Mouse (Mus musculus): ENCODE results near the gene Chd4.
"Not testable (repeated sequence)": the region's sequence is repeated elsewhere in the genome, so short reads cannot be mapped to it uniquely, and the experiment has no call there.

Chd4 gene

GRCm38 (mm10) chr6:125095391-125096278 is at the start of gene Chd4:
Gene Chd4 (plus strand): TSS chr6:125095981.
- peak; percentile 83 for DNase-seq (ENCODE audit: low spot score)

DNA sequence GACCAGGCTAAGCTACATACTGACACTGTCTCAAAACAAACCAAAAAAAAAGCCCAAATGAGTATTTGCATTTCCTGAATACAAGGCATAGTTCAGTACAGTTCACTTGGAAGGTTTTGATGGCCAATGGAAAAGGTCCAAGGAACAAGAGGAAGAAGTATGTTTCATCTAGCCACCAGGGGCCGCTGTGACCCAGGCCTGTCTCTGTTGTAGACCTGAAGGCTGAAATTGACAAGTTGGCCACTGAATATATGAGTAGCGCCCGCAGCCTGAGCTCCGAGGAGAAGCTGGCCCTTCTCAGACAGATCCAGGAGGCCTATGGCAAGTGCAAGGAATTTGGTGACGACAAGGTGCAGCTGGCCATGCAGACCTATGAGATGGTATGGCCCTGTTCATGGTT is 49.1 kb upstream of the Chd4 start:
- DNase-seq (ENCODE audit: low spot score), result peak; percentile 86

- DNase-seq (ENCODE audit: low spot score), result peak; percentile 36
These were observed 46.1 kb upstream of the Chd4 start, which contains the start of gene Acrbp for GRCm38 (mm10) chr6:125049678-125050077. Gene Acrbp (plus strand): TSS chr6:125049689.

GRCm38 (mm10) chr6:125051237-125051636 is 44.5 kb upstream of the Chd4 start:
- DNase-seq (ENCODE audit: low spot score), result no peak

GRCm38 (mm10) chr6:125061493-125061892 is 34.3 kb upstream of the Chd4 start:
- no peak for DNase-seq (ENCODE audit: low spot score)

- no peak for DNase-seq (ENCODE audit: low spot score)
These were observed 33.3 kb upstream of the Chd4 start for GRCm38 (mm10) chr6:125062511-125062910.

GRCm38 (mm10) chr6:125063906-125064305 is 31.9 kb upstream of the Chd4 start:
- DNase-seq (ENCODE audit: low spot score), result no peak

DNA sequence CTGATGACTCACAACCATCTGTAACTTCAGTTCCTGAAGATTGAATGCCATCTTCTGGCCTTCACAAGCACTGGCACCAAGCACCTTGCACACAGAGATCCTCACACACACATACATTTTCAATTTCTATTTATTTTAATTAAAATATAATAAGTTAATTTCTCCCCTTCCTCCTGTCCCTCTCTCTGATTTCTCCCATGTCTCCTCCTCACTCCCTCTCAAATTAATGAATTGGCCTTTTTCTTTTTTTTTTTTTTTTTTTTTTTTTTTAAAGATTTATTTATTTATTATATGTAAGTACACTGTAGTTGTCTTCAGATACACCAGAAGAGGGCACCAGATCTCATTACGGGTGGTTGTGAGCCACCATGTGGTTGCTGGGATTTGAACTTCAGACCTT is 30.6 kb upstream of the Chd4 start:
- DNase-seq (ENCODE audit: low spot score), result not testable (repeated sequence)

DNA sequence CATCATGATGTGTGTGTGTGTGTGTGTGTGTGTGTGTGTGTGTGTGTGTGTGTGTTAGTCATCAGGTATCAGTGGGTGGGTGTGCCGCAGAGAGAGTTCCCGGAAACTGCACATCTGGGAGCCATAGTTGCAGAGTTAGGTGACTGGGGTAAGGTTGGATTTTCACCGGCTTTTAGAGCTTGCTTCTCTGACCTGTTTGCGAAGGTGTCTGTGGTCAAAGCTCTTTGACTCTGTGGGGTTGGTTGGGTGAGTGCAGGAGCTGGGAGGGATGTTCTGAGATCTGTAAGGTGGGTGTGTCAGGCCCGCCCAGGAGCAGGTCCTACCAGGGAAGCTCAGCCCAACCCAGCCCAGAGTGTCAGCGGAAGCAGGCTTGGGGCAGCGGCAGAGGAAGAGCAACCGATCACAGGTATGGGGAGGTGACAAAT is 28.2 kb upstream of the Chd4 start, which contains the start of gene Lpar5:
Lpar5 (plus strand) TSS at position 350 of the 425 bp plus-strand sequence.
- no peak for DNase-seq (ENCODE audit: low spot score)

DNA sequence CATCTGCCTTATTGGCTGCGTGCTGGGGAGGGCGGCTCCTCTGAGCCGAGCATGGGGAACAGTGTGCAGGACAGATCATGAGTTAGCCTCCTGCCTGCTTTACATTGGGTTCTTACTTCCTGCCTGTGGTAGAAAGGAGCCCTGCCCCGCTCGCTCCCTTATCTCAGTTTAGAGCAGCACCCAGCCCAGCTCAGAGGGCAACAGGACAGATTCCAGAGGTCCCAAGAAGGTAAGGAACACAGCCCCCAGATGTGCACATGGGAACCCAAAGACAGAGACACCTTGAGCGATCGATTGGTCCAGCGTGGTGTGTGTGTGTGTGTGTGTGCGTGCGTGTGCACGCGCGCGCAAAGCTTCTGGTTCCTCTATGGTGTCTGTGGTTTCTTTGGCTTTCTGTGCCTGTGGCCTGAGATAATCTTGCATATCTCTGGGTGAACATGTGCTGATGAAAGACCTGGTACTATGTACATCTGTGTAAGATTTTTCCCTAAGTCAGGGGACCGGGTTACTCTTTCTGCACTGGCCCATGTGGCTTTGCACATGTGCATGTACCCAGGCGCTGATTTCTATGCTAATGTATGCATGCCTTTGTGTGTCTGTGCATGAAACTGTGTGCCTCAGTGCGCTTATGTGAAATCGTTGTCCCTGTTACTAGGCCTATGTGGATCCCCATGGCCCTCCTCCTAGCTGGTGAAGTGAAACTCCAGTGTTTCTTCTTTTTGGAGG is 24.4 kb upstream of the Chd4 start:
- no peak for DNase-seq (ENCODE audit: low spot score)

DNA sequence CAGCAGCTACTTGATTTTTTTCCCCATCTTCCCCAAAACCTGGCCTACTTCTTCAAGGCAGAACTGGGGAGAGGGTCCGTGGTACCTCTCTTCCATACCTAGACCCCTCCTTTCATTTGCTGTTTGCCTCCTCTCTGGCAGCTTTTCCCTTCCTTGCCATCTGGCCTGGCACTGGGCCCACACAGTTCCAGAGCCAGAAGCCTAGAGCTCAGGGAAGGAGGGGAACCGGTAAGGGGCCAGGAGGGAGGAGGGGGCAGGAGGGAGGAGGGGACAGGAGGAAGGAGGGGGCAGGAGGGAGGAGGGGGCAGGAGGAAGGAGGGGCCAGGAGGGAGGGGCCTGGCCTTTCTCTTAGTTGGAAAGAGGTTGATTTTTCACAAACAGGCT is 23.9 kb upstream of the Chd4 start:
- DNase-seq (ENCODE audit: low spot score), result no peak

DNA sequence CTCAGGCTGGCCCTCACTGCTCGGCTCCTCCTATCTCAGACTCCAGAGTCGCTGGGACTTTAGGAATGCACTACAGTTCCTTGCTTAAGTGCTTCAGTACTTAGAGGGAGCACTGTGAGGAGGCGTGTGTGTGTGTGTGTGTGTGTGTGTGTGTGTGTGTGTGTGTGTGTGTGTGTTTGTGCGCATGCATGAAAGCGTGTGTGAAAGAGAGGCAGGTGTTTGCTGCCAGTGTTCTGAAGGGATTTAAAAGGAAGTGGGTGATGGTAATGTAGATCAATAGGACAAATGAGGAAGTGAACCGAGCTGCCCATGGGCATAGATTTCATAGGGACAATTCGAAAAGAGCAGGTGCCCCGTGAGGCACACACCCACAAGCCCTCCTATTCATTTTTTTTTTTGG is 22.0 kb upstream of the Chd4 start:
- DNase-seq (ENCODE audit: low spot score), result no peak

- DNase-seq (ENCODE audit: low spot score), result no peak
These were observed 14.4 kb upstream of the Chd4 start for GRCm38 (mm10) chr6:125081394-125081793.

DNA sequence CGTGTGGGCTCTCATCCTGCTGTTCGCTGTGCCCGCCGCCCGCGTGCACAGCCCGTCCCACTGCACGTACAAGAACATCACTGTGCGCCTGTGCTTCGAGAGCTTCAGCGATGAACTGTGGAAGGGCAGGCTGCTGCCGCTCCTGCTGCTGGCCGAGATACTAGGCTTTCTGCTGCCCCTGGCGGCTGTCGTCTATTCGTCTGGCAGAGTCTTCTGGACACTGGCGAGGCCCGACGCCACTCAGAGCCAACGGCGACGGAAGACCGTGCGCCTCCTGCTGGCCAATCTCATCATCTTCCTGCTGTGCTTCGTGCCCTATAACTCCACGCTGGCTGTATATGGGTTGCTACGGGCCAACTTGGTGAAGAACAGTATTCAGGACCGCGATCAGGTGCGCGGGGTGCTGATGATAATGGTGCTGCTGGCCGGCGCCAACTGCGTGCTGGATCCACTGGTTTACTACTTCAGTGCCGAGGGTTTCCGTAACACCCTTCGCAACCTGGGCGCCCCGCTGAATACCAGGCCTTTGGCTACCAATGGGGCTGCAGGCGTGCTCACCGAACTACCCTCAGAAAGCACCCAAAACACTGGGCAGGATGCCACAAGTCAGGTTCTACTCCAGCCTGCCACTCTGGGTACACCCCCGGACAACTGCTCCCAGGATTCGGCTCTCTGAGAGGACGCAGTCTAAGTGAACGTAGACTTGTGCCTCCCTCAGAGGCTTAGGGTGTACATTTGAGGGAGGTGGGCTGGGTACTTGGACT is 13.8 kb upstream of the Chd4 start:
- DNase-seq (ENCODE audit: low spot score), result peak; percentile 99

DNA sequence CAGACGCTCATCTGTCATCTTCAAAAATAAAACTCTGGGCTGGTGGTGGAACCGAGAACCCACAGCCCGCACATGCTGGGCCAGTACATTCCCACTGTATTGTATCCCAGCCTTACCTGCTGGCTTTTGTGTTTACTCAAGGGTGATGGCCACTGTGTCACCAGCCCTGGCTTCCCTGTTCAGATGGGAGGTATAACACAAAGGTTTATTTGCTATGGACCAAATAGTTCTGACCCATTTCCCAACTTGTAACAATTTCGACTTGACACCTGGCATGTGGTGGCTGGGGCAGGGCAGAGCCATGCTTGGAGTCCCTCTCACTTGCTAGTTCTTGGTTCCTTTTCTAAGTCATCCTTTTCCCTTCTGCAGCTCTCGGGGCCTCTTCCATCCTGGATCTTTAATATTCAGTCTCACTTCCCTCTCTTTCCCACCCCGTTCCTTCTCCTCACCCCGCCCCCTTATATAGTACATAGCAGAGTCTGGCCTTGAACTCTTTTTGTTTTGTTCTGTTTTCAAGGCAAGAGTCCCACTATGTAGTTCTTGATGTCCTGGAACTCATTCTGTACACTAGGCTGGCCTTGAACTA is 12.9 kb upstream of the Chd4 start:
- no peak for DNase-seq (ENCODE audit: low spot score)

GRCm38 (mm10) chr6:125084424-125084823 is 11.4 kb upstream of the Chd4 start:
- DNase-seq (ENCODE audit: low spot score), result peak; percentile 87

DNA sequence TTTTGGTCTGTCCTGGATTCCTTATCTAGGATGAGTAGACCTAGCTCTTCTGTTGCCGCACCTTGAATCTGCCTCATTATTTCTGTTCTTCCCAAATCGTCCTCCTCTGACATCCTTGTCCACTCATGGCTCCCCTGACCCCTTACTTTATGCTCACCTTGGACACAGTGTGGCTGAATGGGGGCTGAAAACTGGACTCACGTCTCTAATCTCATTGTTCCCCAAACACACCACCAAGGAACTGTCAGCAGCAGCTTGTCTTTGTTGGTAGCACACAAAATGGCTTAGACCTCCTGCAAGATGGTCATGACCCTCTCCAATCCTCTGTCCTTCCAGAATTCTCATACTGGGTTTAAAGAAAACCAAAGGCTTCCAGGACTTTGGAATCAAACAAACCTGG is 7.8 kb upstream of the Chd4 start:
- no peak for DNase-seq (ENCODE audit: low spot score)

- DNase-seq (ENCODE audit: low spot score), result peak; percentile 93
These were observed 7.0 kb upstream of the Chd4 start for GRCm38 (mm10) chr6:125088561-125089321.

GRCm38 (mm10) chr6:125089521-125090321 is 6.1 kb upstream of the Chd4 start:
- DNase-seq (ENCODE audit: low spot score), result peak; percentile 72

DNA sequence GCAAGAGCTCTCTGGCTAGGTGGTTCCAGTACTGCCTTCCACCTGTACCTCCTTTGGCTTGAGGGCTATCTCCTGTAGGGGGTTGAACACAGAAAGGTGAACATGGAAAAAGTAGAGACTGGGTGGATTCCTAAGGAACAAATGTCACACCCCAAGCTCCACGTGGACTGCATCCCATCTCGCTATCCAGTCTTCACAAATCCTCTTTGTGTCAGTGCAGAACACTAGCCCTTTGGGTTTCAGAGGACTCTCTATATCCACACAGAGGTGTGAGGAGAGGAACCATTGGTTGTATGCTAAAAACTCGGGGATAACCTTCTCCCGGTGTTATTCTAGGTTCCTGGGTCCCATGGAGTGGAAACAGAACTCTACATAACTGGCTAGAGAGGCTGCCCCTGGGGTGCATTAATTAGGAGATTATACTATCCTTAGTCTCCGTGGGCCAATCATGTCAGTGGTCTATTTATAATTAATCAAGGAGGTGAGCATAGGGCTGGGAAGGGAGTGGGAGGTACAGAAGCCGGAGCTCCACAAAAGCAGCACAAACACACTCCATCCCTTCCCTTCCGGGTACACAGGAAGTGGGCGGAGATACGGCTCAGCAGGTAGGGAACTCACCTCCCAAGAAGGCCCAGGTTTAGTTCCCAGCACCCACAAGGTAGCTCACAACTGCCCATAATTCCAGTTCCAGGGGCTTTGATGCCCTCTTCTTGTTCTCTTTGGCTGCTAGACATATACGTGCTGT is 5.3 kb upstream of the Chd4 start:
- DNase-seq (ENCODE audit: low spot score), result no peak
